8 mouse cellular contexts compared by ENCODE assay signal in the genomic region with DNA sequence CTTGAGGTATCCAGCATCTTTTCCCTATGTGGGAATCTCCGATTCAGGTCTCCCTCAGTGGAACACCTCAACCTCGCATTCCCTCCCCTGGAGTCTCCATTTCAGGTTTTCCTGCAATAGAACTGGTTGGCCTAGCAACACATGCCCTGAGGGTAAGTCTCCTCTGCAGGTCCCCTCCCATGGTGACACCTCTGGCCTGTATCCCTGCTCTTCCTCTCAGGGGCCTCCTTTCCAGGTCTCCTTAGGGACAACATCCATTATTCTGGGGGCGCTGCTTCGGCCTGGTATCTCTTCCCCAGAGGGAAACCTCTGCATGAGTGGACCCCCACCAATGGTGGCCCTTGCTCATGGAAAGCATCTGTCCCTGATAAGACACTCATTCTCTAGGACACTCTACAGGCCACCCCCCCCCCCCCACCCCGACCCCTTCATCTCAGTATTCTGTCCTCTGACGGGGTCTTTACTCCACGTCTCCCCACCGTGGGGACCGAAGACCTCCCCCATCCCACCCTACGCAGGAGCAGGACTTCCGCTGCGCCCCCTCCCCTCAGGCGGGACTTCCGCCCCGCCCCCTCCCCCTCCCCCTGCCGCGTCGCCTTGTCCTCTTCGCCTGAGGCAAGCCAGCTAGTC. TPM values are rescaled to one million over a fixed set of nuclear protein-coding genes. Genes with fewer than 3 reads are reported as not detected.
DNase-seq lines count a peak whose midpoint lies in the region; ATAC-seq and TF ChIP-seq lines count a peak whose summit lies in the region.

A gene (plus strand): TSS at position 575 of the 630 bp plus-strand sequence.

- ATAC-seq in embryonic facial prominence, embryonic 13.5 days (ENCODE audit: insufficient number of reproducible peaks, insufficient read depth, low FRiP score, low TSS enrichment, low read depth), result no peak
- peak; percentile 15; the same call in 1 of the 2 replicates for ATAC-seq in heart, embryonic 13.5 days (ENCODE audit: extremely low read depth, insufficient number of reproducible peaks, low FRiP score, low TSS enrichment)
- peak; percentile 33 for ATAC-seq in midbrain, postnatal 0 days (ENCODE audit: low FRiP score)

- DNase-seq in layer of hippocampus, adult 2 months (ENCODE audit: low spot score in 2 of 2), result no peak
- DNase-seq in layer of hippocampus, adult 11-12 months (ENCODE audit: low spot score), result no peak
- DNase-seq in NIH3T3 (ENCODE audit: low read depth), result peak; percentile 33
- DNase-seq in left cerebral cortex, adult 8-10 months (ENCODE audit: low spot score in 2 of 2), result no peak
- peak; percentile 27 for DNase-seq in midbrain, postnatal 0 days (ENCODE audit: low spot score)
- no peak for DNase-seq in urinary bladder, postnatal 4 days (ENCODE audit: low spot score in 2 of 2)

- 7% methylated on average over 18 of the region's 19 CpGs for WGBS in embryonic facial prominence, embryonic 13.5 days
- WGBS in heart, embryonic 13.5 days, result 9% methylated on average over 18 of the region's 19 CpGs
- 11% methylated on average over 10 of the region's 19 CpGs for WGBS in midbrain, postnatal 0 days

- H3K4me1 ChIP-seq in embryonic facial prominence, embryonic 13.5 days, result peaks cover 23% of the 10 kb centered on the region
- H3K4me1 ChIP-seq in heart, embryonic 13.5 days, result peaks cover 17% of the 10 kb centered on the region
- H3K4me1 ChIP-seq in midbrain, postnatal 0 days (ENCODE audit: insufficient read depth, low read length), result peaks cover 7% of the 10 kb centered on the region; the same call in 1 of the 2 replicates

- H3K27ac ChIP-seq in layer of hippocampus, adult 2 months, result peak within 1 kb of the TSS; percentile 100
- H3K27ac ChIP-seq in embryonic facial prominence, embryonic 13.5 days, result peak within 1 kb of the TSS; percentile 97
- peak within 1 kb of the TSS; percentile 94 for H3K27ac ChIP-seq in heart, embryonic 13.5 days (replicated peaks)
- peak within 1 kb of the TSS; percentile 98 for H3K27ac ChIP-seq in midbrain, postnatal 0 days (ENCODE audit: low read depth, low read length)

- no peak for TF ChIP-seq CTCF in layer of hippocampus, adult 2 months (conservative IDR thresholded peaks at IDR 0.05)
- TF ChIP-seq CTCF in midbrain, postnatal 0 days (IDR thresholded peaks at IDR 0.05), result no peak

- H3K4me2 ChIP-seq in embryonic facial prominence, embryonic 13.5 days, result peak within 1 kb of the TSS; percentile 81
- H3K4me2 ChIP-seq in heart, embryonic 13.5 days, result peak within 1 kb of the TSS; percentile 78
- peak within 1 kb of the TSS; percentile 73 for H3K4me2 ChIP-seq in midbrain, postnatal 0 days (ENCODE audit: low read depth, low read length, poor library complexity, severe bottlenecking)

- peak within 1 kb of the TSS; percentile 94 for H3K9ac ChIP-seq in embryonic facial prominence, embryonic 13.5 days
- peak within 1 kb of the TSS; percentile 92 for H3K9ac ChIP-seq in heart, embryonic 13.5 days
- H3K9ac ChIP-seq in midbrain, postnatal 0 days (replicated peaks; ENCODE audit: low read length, poor library complexity, severe bottlenecking), result peak within 1 kb of the TSS; percentile 99

- H3K36me3 ChIP-seq in embryonic facial prominence, embryonic 13.5 days, result no peaks in the 10 kb centered on the region
- peaks cover 4% of the 10 kb centered on the region; the same call in 1 of the 2 replicates for H3K36me3 ChIP-seq in heart, embryonic 13.5 days
- H3K36me3 ChIP-seq in midbrain, postnatal 0 days (ENCODE audit: insufficient read depth, low read length), result no peaks in the 10 kb centered on the region

- peak within 1 kb of the TSS; percentile 64 for H3K4me3 ChIP-seq in layer of hippocampus, adult 2 months
- peak within 1 kb of the TSS; percentile 95 for H3K4me3 ChIP-seq in embryonic facial prominence, embryonic 13.5 days
- peak within 1 kb of the TSS; percentile 76 for H3K4me3 ChIP-seq in heart, embryonic 13.5 days
- H3K4me3 ChIP-seq in midbrain, postnatal 0 days (ENCODE audit: low read depth, low read length), result peak within 1 kb of the TSS; percentile 96

- H3K9me3 ChIP-seq in embryonic facial prominence, embryonic 13.5 days, result no peaks in the 10 kb centered on the region
- H3K9me3 ChIP-seq in heart, embryonic 13.5 days, result no peaks in the 10 kb centered on the region
- H3K9me3 ChIP-seq in midbrain, postnatal 0 days (ENCODE audit: low read length), result no peaks in the 10 kb centered on the region

- no peaks in the 10 kb centered on the region for H3K27me3 ChIP-seq in embryonic facial prominence, embryonic 13.5 days
- H3K27me3 ChIP-seq in heart, embryonic 13.5 days (replicated peaks), result no peaks in the 10 kb centered on the region
- no peaks in the 10 kb centered on the region for H3K27me3 ChIP-seq in midbrain, postnatal 0 days (ENCODE audit: insufficient read depth, low read length)

RNA-seq across cellular contexts. Expression of the gene that starts here (rescaled TPM):
- 100 to 1,000 TPM; 290 to 297 TPM for total RNA-seq in layer of hippocampus, adult 2 months (2021)
- polyA plus RNA-seq in embryonic facial prominence, embryonic 13.5 days (2015; fragmentation: Nextera tagmentation; extraction: Ambion mirVana), result 336 and 343 TPM in 2 replicates
- 214 and 230 TPM in 2 replicates for polyA plus RNA-seq in heart, embryonic 13.5 days (2015; fragmentation: Nextera tagmentation; extraction: Ambion mirVana)
- 100 to 1,000 TPM; 256 to 275 (median 265) TPM for total RNA-seq in left cerebral cortex, adult 8-10 months (2022)
- total RNA-seq in midbrain, postnatal 0 days (2014; rRNA removed), result 271 and 311 TPM in 2 replicates
- 519 TPM in 2 replicates for polyA plus RNA-seq in midbrain, postnatal 0 days (2015; fragmentation: Nextera tagmentation; extraction: Ambion mirVana)

Comparison
In these comparisons a context has a peak if more than half of its experiments do, and no peak if none do; other contexts are left out.
1. DNase-seq: peak in NIH3T3 (single experiment) and midbrain, postnatal 0 days (single experiment); none in layer of hippocampus, adult 2 months (0 of 2), layer of hippocampus, adult 11-12 months (single experiment), left cerebral cortex, adult 8-10 months (0 of 2) and urinary bladder, postnatal 4 days (0 of 2).
2. Peak in every context shown above with its lines, with median percentiles within 50 percentile points of each other: H3K27ac ChIP-seq, H3K4me3 ChIP-seq, H3K4me2 ChIP-seq and H3K9ac ChIP-seq.